ENCODE assay signal across 9 mouse cellular contexts in the genomic region with DNA sequence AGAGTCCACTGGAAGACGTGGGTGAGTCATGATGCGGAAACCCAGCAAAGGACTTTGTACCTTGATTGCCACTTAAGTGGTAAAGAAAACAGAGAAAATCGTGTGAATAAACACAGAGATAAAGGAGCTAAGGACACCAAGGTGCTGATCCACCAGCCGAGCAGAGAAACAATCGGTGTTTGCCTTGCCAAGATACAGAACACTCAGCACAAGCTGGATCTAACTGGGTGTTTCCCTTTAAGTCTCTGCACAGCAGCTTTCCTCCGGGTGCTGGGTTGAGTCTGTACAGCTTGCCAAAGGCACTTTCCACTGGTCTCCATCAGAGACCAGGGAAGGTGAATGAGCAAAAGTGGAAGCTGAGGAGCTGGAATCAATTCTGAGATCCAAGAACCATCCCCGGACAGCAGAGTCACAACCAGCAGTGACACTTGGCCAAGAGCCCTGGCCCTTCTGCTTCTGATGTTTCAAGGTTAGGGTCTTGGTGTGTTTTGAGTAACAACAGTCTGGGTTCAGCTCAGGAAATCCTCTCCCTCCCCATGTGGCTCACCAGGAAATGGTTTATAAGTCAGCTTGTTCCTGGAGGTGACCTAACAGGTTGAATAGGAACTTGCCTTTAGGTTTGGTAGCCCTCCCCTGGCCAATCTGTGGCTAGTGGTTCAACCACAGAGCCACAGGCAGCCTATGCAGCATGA.
DNase-seq lines count a peak whose midpoint lies in the region; ATAC-seq lines count a peak whose summit lies in the region.
"Had no signal": no experiment of that assay in that cellular context is flagged by ENCODE, and none has a peak within 500 bp of the region (broad histone marks: within the 10 kb centered on the region; RNA-seq: fewer than 3 reads in every experiment).

No protein-coding gene starts in this region.

- no peaks in the 10 kb centered on the region for H3K36me3 ChIP-seq in intestine, embryonic 15.5 days
- H3K36me3 ChIP-seq: limb, embryonic 13.5 days had no signal

- no peaks in the 10 kb centered on the region for H3K27me3 ChIP-seq in intestine, embryonic 15.5 days (replicated peaks)

- 31% methylated on average over 7 of the region's 7 CpGs for WGBS in intestine, embryonic 15.5 days

- no peak overlapping the region for H3K9ac ChIP-seq in intestine, embryonic 15.5 days
- H3K9ac ChIP-seq: limb, embryonic 13.5 days had no signal

- H3K27ac ChIP-seq in intestine, embryonic 15.5 days, result peak overlapping the region; percentile 89
- H3K27ac ChIP-seq: limb, embryonic 13.5 days had no signal

- no peaks in the 10 kb centered on the region for H3K9me3 ChIP-seq in intestine, embryonic 15.5 days
- H3K9me3 ChIP-seq: limb, embryonic 13.5 days had no signal

- peaks cover 43% of the 10 kb centered on the region for H3K4me1 ChIP-seq in intestine, embryonic 15.5 days (replicated peaks)

- peak overlapping the region; percentile 41 for H3K4me2 ChIP-seq in intestine, embryonic 15.5 days (replicated peaks)
- H3K4me2 ChIP-seq: limb, embryonic 13.5 days had no signal

- no peak overlapping the region for H3K4me3 ChIP-seq in intestine, embryonic 15.5 days (replicated peaks)
- H3K4me3 ChIP-seq: limb, embryonic 13.5 days had no signal

- ATAC-seq in intestine, embryonic 15.5 days, result peak; percentile 85

- DNase-seq in gastrocnemius, postnatal 25 days, result peak; percentile 16
- no peak for DNase-seq in gastrocnemius, postnatal 4 days (ENCODE audit: low spot score in 2 of 2)
- peak; percentile 97 for DNase-seq in heart, adult 11 months
- DNase-seq in skeletal muscle tissue, adult 2 months (ENCODE audit: low read depth, low spot score), result peak; percentile 22
- no peak for DNase-seq in layer of hippocampus, postnatal 10 days (ENCODE audit: low spot score in 2 of 2)
- no peak for DNase-seq in cerebellum, postnatal 10 days
- DNase-seq in left cerebral cortex, adult 9 months (ENCODE audit: low spot score in 2 of 2), result no peak

Comparison
In these comparisons a context has a peak if more than half of its experiments do, and no peak if none do; other contexts are left out.
1. DNase-seq: peak in gastrocnemius, postnatal 25 days (single experiment), heart, adult 11 months (single experiment) and skeletal muscle tissue, adult 2 months (single experiment); none in gastrocnemius, postnatal 4 days (0 of 2), layer of hippocampus, postnatal 10 days (0 of 2), cerebellum, postnatal 10 days (0 of 2) and left cerebral cortex, adult 9 months (0 of 2).